Mouse (Mus musculus): ENCODE measurements around the gene AA986860. TPM values are rescaled to one million over a fixed set of nuclear protein-coding genes. Genes with fewer than 3 reads are reported as not detected.
A peak's percentile ranks its signal among the peaks of the same experiment; 100 is the strongest.

Gene AA986860
- polyA plus RNA-seq, 1 experiment from 2014 or later = 11.6 TPM

GRCm38 (mm10) chr1:130738551-130739106 lies 6.9 kb downstream of the AA986860 start:
- H3K9me3 ChIP-seq (replicated peaks) = no peaks in the 10 kb centered on the region
- H3K27ac ChIP-seq = no peak overlapping the region
- H3K4me3 ChIP-seq (replicated peaks) = no peak overlapping the region
- 54% methylated on average over 3 of the region's 3 CpGs for WGBS
- H3K36me3 ChIP-seq = no peaks in the 10 kb centered on the region
- no peaks in the 10 kb centered on the region for H3K27me3 ChIP-seq
- no peak for ATAC-seq (replicated peaks; ENCODE audit: low FRiP score)
- H3K9ac ChIP-seq = no peak overlapping the region
- no peak overlapping the region for H3K4me2 ChIP-seq
- peaks cover 37% of the 10 kb centered on the region for H3K4me1 ChIP-seq

DNA sequence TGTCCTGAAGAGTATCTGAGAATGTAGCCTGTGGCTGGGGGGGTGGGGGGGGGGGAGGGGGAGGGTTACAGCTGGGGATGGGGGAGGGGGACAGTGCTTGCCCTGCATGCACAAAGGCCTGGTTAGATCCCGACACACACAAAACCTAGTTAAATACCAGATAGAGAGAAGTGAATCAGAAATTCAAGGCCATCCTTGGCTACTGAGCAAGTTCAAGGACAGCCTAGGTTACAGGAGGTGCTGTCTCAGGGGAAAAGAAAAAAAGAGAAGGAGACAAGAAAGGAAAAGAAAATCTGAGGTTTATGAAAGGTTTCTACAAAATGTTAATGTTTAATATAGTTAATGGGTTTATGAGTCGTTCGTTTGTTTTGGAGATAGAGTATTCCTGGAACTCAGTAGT lies 7.9 kb downstream of the AA986860 start:
- WGBS = 68% methylated on average over 3 of the region's 3 CpGs
- no peaks in the 10 kb centered on the region for H3K9me3 ChIP-seq (replicated peaks)
- H3K27me3 ChIP-seq = no peaks in the 10 kb centered on the region
- no peak overlapping the region for H3K27ac ChIP-seq
- no peak overlapping the region for H3K9ac ChIP-seq
- H3K36me3 ChIP-seq = no peaks in the 10 kb centered on the region
- no peak overlapping the region for H3K4me2 ChIP-seq
- no peak overlapping the region for H3K4me3 ChIP-seq (replicated peaks)
- peaks cover 29% of the 10 kb centered on the region for H3K4me1 ChIP-seq
- no peak for ATAC-seq (replicated peaks; ENCODE audit: low FRiP score)

DNA sequence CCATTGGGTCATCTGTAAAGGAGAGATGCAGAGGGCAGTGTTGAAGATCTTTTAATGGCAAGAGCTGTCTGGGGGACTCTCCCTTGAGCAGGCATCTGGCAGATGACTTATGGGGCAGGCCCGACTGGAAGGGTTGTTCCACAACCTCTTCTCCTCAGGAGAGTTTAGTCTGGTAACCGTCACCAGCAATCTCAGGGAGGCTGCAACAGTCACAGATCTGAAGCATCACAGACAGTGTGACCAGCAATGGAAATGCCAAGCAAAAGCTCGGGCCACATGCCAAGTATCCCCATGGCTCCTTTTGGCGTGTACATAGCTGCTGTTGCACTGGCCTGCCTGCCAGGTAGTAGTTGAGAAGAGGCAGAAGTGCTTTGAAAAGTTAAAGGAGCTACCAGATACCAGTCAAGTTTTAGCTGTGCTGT lies 8.5 kb downstream of the AA986860 start:
- Histone ChIP-seq H3K27ac (no peak overlapping the region), H3K4me3 (replicated peaks) (no peak overlapping the region), H3K4me2 (no peak overlapping the region), H3K27me3 (no peaks in the 10 kb centered on the region), H3K9me3 (replicated peaks) (no peaks in the 10 kb centered on the region), H3K36me3 (no peaks in the 10 kb centered on the region), H3K9ac (no peak overlapping the region), H3K4me1 (peaks cover 23% of the 10 kb centered on the region)
- WGBS = 65% methylated on average over 4 of the region's 4 CpGs
- ATAC-seq (replicated peaks; ENCODE audit: low FRiP score) = no peak

- WGBS = 69% methylated on average over 15 of the region's 15 CpGs
- ATAC-seq (replicated peaks; ENCODE audit: low FRiP score) = peak; percentile 90
- Histone ChIP-seq H3K4me1 (peaks cover 19% of the 10 kb centered on the region), H3K9me3 (replicated peaks) (no peaks in the 10 kb centered on the region), H3K27ac (no peak overlapping the region), H3K27me3 (no peaks in the 10 kb centered on the region), H3K36me3 (no peaks in the 10 kb centered on the region), H3K4me2 (no peak overlapping the region), H3K9ac (no peak overlapping the region), H3K4me3 (replicated peaks) (no peak overlapping the region)
Observed at GRCm38 (mm10) chr1:130740781-130741720, 9.3 kb downstream of the AA986860 start.

GRCm38 (mm10) chr1:130742201-130742600 lies 10.4 kb downstream of the AA986860 start:
- no peak for ATAC-seq (replicated peaks; ENCODE audit: low FRiP score)
- Histone ChIP-seq H3K36me3 (no peaks in the 10 kb centered on the region), H3K27ac (no peak overlapping the region), H3K27me3 (no peaks in the 10 kb centered on the region), H3K9me3 (replicated peaks) (no peaks in the 10 kb centered on the region), H3K4me2 (no peak overlapping the region), H3K4me1 (peaks cover 19% of the 10 kb centered on the region), H3K9ac (no peak overlapping the region), H3K4me3 (replicated peaks) (no peak overlapping the region)
- 87% methylated on average over 7 of the region's 7 CpGs for WGBS

- no peak overlapping the region for H3K4me2 ChIP-seq
- WGBS = 88% methylated on average over 1 of the region's 1 CpGs
- no peaks in the 10 kb centered on the region for H3K9me3 ChIP-seq (replicated peaks)
- H3K27me3 ChIP-seq = no peaks in the 10 kb centered on the region
- no peak overlapping the region for H3K27ac ChIP-seq
- no peak for ATAC-seq (replicated peaks; ENCODE audit: low FRiP score)
- H3K4me1 ChIP-seq = peaks cover 14% of the 10 kb centered on the region; the same call in 1 of the 2 replicates
- H3K36me3 ChIP-seq = no peaks in the 10 kb centered on the region
- no peak overlapping the region for H3K4me3 ChIP-seq (replicated peaks)
- no peak overlapping the region for H3K9ac ChIP-seq
Observed at GRCm38 (mm10) chr1:130743775-130744174, 12.0 kb downstream of the AA986860 start.

DNA sequence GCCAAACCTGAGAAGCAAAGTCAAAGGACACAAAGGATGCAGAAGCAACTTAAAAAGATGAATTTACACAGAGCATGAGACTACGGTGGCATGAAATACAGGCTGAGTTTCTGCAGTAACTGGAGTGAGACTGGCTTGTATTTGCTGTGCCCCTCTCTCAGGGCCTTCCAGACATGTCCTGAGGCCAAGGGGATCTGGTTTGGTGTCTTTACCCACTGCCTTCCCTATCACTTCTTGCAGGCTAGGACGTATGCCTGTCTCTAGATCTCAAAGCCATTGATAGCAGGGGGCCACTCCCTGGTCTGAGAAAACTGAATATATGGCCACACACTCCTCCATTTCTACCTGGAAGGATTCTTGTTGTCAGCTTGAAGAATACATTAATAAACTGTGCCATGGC lies 12.4 kb downstream of the AA986860 start:
- no peak overlapping the region for H3K4me3 ChIP-seq (replicated peaks)
- H3K9me3 ChIP-seq (replicated peaks) = no peaks in the 10 kb centered on the region
- H3K4me1 ChIP-seq = peaks cover 14% of the 10 kb centered on the region; the same call in 1 of the 2 replicates
- H3K9ac ChIP-seq = no peak overlapping the region
- no peaks in the 10 kb centered on the region for H3K36me3 ChIP-seq
- H3K27ac ChIP-seq = no peak overlapping the region
- H3K4me2 ChIP-seq = no peak overlapping the region
- H3K27me3 ChIP-seq = no peaks in the 10 kb centered on the region
- WGBS = 82% methylated on average over 2 of the region's 2 CpGs
- ATAC-seq (replicated peaks; ENCODE audit: low FRiP score) = 0 out of 2 replicates have a peak, but pooled peaks have one; percentile 23

DNA sequence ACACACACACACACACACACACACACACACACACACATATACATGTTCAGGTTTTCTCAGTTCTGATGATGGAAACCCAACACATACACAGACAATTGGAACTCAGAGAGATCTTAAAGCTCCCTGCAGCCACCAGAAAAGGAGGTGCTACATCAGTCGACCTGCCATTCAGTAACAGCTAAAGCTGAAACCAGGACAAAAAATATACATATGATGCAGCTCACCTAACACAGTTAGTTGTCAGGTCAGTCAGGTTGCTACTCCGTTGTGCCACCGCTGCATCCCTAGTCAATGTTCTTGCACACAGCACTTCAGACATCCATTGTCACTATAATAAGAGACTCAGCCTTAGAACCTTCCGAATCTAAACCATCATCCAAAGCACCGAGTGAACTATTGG lies 13.2 kb downstream of the AA986860 start:
- Histone ChIP-seq H3K27ac (no peak overlapping the region), H3K4me3 (replicated peaks) (no peak overlapping the region), H3K27me3 (no peaks in the 10 kb centered on the region), H3K9ac (no peak overlapping the region), H3K9me3 (replicated peaks) (no peaks in the 10 kb centered on the region), H3K36me3 (no peaks in the 10 kb centered on the region), H3K4me2 (no peak overlapping the region), H3K4me1 (peaks cover 12% of the 10 kb centered on the region; the same call in 1 of the 2 replicates)
- ATAC-seq (replicated peaks; ENCODE audit: low FRiP score) = no peak
- 87% methylated on average over 5 of the region's 5 CpGs for WGBS

GRCm38 (mm10) chr1:130745591-130745990 lies 13.8 kb downstream of the AA986860 start:
- H3K27ac ChIP-seq = no peak overlapping the region
- H3K9ac ChIP-seq = no peak overlapping the region
- ATAC-seq (replicated peaks; ENCODE audit: low FRiP score) = no peak
- no peaks in the 10 kb centered on the region for H3K27me3 ChIP-seq
- WGBS = 94% methylated on average over 3 of the region's 3 CpGs
- no peak overlapping the region for H3K4me3 ChIP-seq (replicated peaks)
- H3K4me1 ChIP-seq = 0 out of 2 replicates have a peak, but pooled peaks cover 7% of the 10 kb centered on the region
- H3K9me3 ChIP-seq (replicated peaks) = no peaks in the 10 kb centered on the region
- H3K4me2 ChIP-seq = no peak overlapping the region
- no peaks in the 10 kb centered on the region for H3K36me3 ChIP-seq

- H3K27me3 ChIP-seq = no peaks in the 10 kb centered on the region
- no peak overlapping the region for H3K4me3 ChIP-seq (replicated peaks)
- H3K9me3 ChIP-seq (replicated peaks) = no peaks in the 10 kb centered on the region
- H3K27ac ChIP-seq = no peak overlapping the region
- H3K36me3 ChIP-seq = no peaks in the 10 kb centered on the region
- ATAC-seq (replicated peaks; ENCODE audit: low FRiP score) = no peak
- WGBS = 84% methylated on average over 3 of the region's 3 CpGs
- no peak overlapping the region for H3K4me2 ChIP-seq
- no peak overlapping the region for H3K9ac ChIP-seq
- H3K4me1 ChIP-seq = no peaks in the 10 kb centered on the region
Observed at GRCm38 (mm10) chr1:130746819-130747218, 15.0 kb downstream of the AA986860 start.

GRCm38 (mm10) chr1:130759689-130760088 lies 27.9 kb downstream of the AA986860 start:
- Histone ChIP-seq H3K27me3 (no peaks in the 10 kb centered on the region), H3K36me3 (no peaks in the 10 kb centered on the region), H3K9ac (no peak overlapping the region), H3K4me3 (replicated peaks) (no peak overlapping the region), H3K27ac (no peak overlapping the region), H3K9me3 (replicated peaks) (no peaks in the 10 kb centered on the region), H3K4me1 (no peaks in the 10 kb centered on the region), H3K4me2 (no peak overlapping the region)
- 88% methylated on average over 9 of the region's 9 CpGs for WGBS
- no peak for ATAC-seq (replicated peaks; ENCODE audit: low FRiP score)

DNA sequence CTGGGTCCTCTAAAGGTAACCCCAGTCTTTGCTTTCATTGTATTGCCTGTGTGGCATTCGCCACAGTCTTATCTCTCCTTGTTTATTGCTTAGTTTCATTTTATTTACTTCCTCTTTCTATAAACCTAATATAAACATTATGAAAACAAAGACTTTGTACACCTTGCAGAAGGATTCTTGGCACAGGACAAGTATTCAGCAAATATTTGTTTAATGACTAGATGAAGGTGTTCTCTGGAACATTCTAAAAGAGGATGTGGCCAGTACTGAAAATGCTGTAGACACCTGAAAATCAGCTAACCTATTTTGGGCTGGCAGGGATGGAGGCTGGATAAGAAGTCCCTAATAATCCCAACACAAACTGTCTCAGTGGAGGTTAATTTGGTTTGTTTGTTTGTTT lies 29.8 kb downstream of the AA986860 start:
- H3K36me3 ChIP-seq = no peaks in the 10 kb centered on the region
- no peak for ATAC-seq (replicated peaks; ENCODE audit: low FRiP score)
- no peak overlapping the region for H3K4me3 ChIP-seq (replicated peaks)
- no peak overlapping the region for H3K4me2 ChIP-seq
- no peak overlapping the region for H3K9ac ChIP-seq
- H3K4me1 ChIP-seq = no peaks in the 10 kb centered on the region
- WGBS = 86% methylated on average over 1 of the region's 1 CpGs
- no peaks in the 10 kb centered on the region for H3K27me3 ChIP-seq
- no peak overlapping the region for H3K27ac ChIP-seq
- no peaks in the 10 kb centered on the region for H3K9me3 ChIP-seq (replicated peaks)
